Mouse (Mus musculus) midbrain, embryonic 12.5 days (tissue): ENCODE results near the gene Samsn1. TPM values are rescaled to one million over a fixed set of nuclear protein-coding genes. Genes with fewer than 3 reads are reported as not detected.

Experiments
- ATAC-seq: fragments of 200-750 bp; cut with Nextera tagmentation; 2 replicates; pipeline ENCODE4 v1.8.0; 2017; ENCODE audit warnings: low read depth, moderate TSS enrichment, moderate library complexity; ENCODE audit not compliant: low FRiP score
- H3K27ac ChIP-seq: fragments of 300-500 bp; sonication (generic); replicated peaks from 2 replicates; pipeline ENCODE4 v1.5.1; 2016; ENCODE audit warnings: mild to moderate bottlenecking
- H3K27me3 ChIP-seq: fragments of 300-500 bp; sonication (generic); 2 replicates; pipeline ENCODE4 v1.6.1; 2016; ENCODE audit warnings: mild to moderate bottlenecking
- H3K36me3 ChIP-seq: fragments of 300-500 bp; sonication (generic); 2 replicates; pipeline ENCODE4 v1.6.1; 2016
- H3K4me1 ChIP-seq: fragments of 300-500 bp; sonication (generic); 2 replicates; pipeline ENCODE4 v1.6.1; 2016
- H3K4me2 ChIP-seq: fragments of 300-500 bp; sonication (generic); replicated peaks from 2 replicates; pipeline ENCODE4 v1.6.1; 2016; ENCODE audit warnings: mild to moderate bottlenecking, moderate library complexity
- H3K4me3 ChIP-seq: fragments of 300-500 bp; sonication (generic); 2 replicates; pipeline ENCODE4 v1.5.1; 2016; ENCODE audit warnings: mild to moderate bottlenecking
- H3K9ac ChIP-seq: fragments of 300-500 bp; sonication (generic); replicated peaks from 2 replicates; pipeline ENCODE4 v1.6.1; 2016; ENCODE audit warnings: mild to moderate bottlenecking, moderate library complexity
- H3K9me3 ChIP-seq: fragments of 300-500 bp; sonication (generic); 2 replicates; pipeline ENCODE4 v1.6.1; 2016; ENCODE audit warnings: mild to moderate bottlenecking
- WGBS: fragments of 180-500 bp; shearing (Covaris S2); methylation state at CpG from one replicate; pipeline ENCODE4 v1.1.7; 2016; 5-methylcytosine and 5-hydroxymethylcytosine counted together
- polyA plus RNA-seq: library from polyadenylated mRNA; unstranded; fragments of >200 nt; fragmentation: Nextera tagmentation; extraction: Ambion mirVana; gene quantifications from 2 replicates; pipeline ENCODE4 v1.2.1, GENCODE M21; 2016

The Samsn1 gene
- 1.2 and 1.3 TPM in 2 replicates for polyA plus RNA-seq

GRCm38 (mm10) chr16:76022181-76022580, at the start of gene Samsn1:
Gene Samsn1, minus strand, starts transcription at chr16:76022281.
- H3K4me3 ChIP-seq = no peak within 1 kb of the TSS

GRCm38 (mm10) chr16:76066082-76066635, 44.1 kb upstream of the Samsn1 start:
- Histone ChIP-seq H3K9ac (no peak overlapping the region), H3K9me3 (no peaks in the 10 kb centered on the region), H3K27me3 (no peaks in the 10 kb centered on the region), H3K36me3 (no peaks in the 10 kb centered on the region), H3K4me2 (no peak overlapping the region), H3K4me1 (no peaks in the 10 kb centered on the region), H3K27ac (no peak overlapping the region), H3K4me3 (no peak overlapping the region)
- ATAC-seq = no peak
- 93% methylated on average over 14 of the region's 14 CpGs for WGBS

More at GRCm38 (mm10) chr16:76022181-76022580, at the start of gene Samsn1:
- Histone ChIP-seq H3K36me3 (no peaks in the 10 kb centered on the region), H3K9ac (no peak within 1 kb of the TSS), H3K27me3 (no peaks in the 10 kb centered on the region), H3K27ac (no peak within 1 kb of the TSS), H3K9me3 (no peaks in the 10 kb centered on the region), H3K4me2 (no peak within 1 kb of the TSS), H3K4me1 (no peaks in the 10 kb centered on the region)
- ATAC-seq = no peak
- 74% methylated on average over 7 of the region's 7 CpGs for WGBS

GRCm38 (mm10) chr16:76054976-76055375, 32.9 kb upstream of the Samsn1 start:
- no peak for ATAC-seq
- H3K36me3 ChIP-seq = no peaks in the 10 kb centered on the region
- 92% methylated on average over 7 of the region's 7 CpGs for WGBS
- 0 out of 2 replicates have a peak, but pooled peaks cover 2% of the 10 kb centered on the region for H3K9me3 ChIP-seq
- no peak overlapping the region for H3K27ac ChIP-seq
- no peaks in the 10 kb centered on the region for H3K27me3 ChIP-seq
- no peaks in the 10 kb centered on the region for H3K4me1 ChIP-seq
- H3K9ac ChIP-seq = no peak overlapping the region
- no peak overlapping the region for H3K4me3 ChIP-seq
- no peak overlapping the region for H3K4me2 ChIP-seq

GRCm38 (mm10) chr16:76054079-76054478, 32.0 kb upstream of the Samsn1 start:
- Histone ChIP-seq H3K27me3 (no peaks in the 10 kb centered on the region), H3K36me3 (no peaks in the 10 kb centered on the region), H3K9me3 (0 out of 2 replicates have a peak, but pooled peaks cover 2% of the 10 kb centered on the region), H3K4me1 (no peaks in the 10 kb centered on the region), H3K4me2 (no peak overlapping the region), H3K27ac (no peak overlapping the region), H3K9ac (no peak overlapping the region), H3K4me3 (no peak overlapping the region)
- ATAC-seq = no peak
- WGBS = 85% methylated on average over 4 of the region's 4 CpGs

GRCm38 (mm10) chr16:76053537-76053936, 31.5 kb upstream of the Samsn1 start:
- H3K9ac ChIP-seq = no peak overlapping the region
- 95% methylated on average over 8 of the region's 8 CpGs for WGBS
- H3K36me3 ChIP-seq = no peaks in the 10 kb centered on the region
- no peaks in the 10 kb centered on the region for H3K4me1 ChIP-seq
- no peak overlapping the region for H3K27ac ChIP-seq
- H3K4me2 ChIP-seq = no peak overlapping the region
- no peaks in the 10 kb centered on the region for H3K27me3 ChIP-seq
- no peak for ATAC-seq
- no peak overlapping the region for H3K4me3 ChIP-seq
- 0 out of 2 replicates have a peak, but pooled peaks cover 2% of the 10 kb centered on the region for H3K9me3 ChIP-seq

- ATAC-seq = no peak
- Histone ChIP-seq H3K4me3 (no peak overlapping the region), H3K36me3 (no peaks in the 10 kb centered on the region), H3K4me1 (no peaks in the 10 kb centered on the region), H3K27me3 (no peaks in the 10 kb centered on the region), H3K9ac (no peak overlapping the region), H3K27ac (no peak overlapping the region), H3K9me3 (no peaks in the 10 kb centered on the region), H3K4me2 (no peak overlapping the region)
- 78% methylated on average over 3 of the region's 3 CpGs for WGBS
These were observed 25.0 kb upstream of the Samsn1 start for GRCm38 (mm10) chr16:76047066-76047465.

GRCm38 (mm10) chr16:76040319-76040945, 18.4 kb upstream of the Samsn1 start:
- no peaks in the 10 kb centered on the region for H3K9me3 ChIP-seq
- WGBS = 87% methylated on average over 6 of the region's 6 CpGs

GRCm38 (mm10) chr16:76019164-76019563, 2.9 kb downstream of the Samsn1 start:
- WGBS = 60% methylated on average over 1 of the region's 1 CpGs

More at GRCm38 (mm10) chr16:76040319-76040945, 18.4 kb upstream of the Samsn1 start:
- H3K4me1 ChIP-seq = no peaks in the 10 kb centered on the region
- H3K27me3 ChIP-seq = no peaks in the 10 kb centered on the region
- H3K4me3 ChIP-seq = no peak overlapping the region
- ATAC-seq = no peak
- H3K36me3 ChIP-seq = no peaks in the 10 kb centered on the region
- H3K4me2 ChIP-seq = no peak overlapping the region
- no peak overlapping the region for H3K27ac ChIP-seq
- no peak overlapping the region for H3K9ac ChIP-seq

GRCm38 (mm10) chr16:76003812-76004389, 18.2 kb downstream of the Samsn1 start:
- no peaks in the 10 kb centered on the region for H3K36me3 ChIP-seq
- no peak overlapping the region for H3K4me3 ChIP-seq
- H3K27ac ChIP-seq = no peak overlapping the region
- H3K9me3 ChIP-seq = no peaks in the 10 kb centered on the region
- no peaks in the 10 kb centered on the region for H3K27me3 ChIP-seq
- H3K4me1 ChIP-seq = no peaks in the 10 kb centered on the region
- no peak for ATAC-seq
- no peak overlapping the region for H3K4me2 ChIP-seq
- 90% methylated on average over 9 of the region's 9 CpGs for WGBS
- no peak overlapping the region for H3K9ac ChIP-seq

More at GRCm38 (mm10) chr16:76019164-76019563, 2.9 kb downstream of the Samsn1 start:
- Histone ChIP-seq H3K4me3 (no peak overlapping the region), H3K36me3 (no peaks in the 10 kb centered on the region), H3K9ac (no peak overlapping the region), H3K4me1 (no peaks in the 10 kb centered on the region), H3K9me3 (no peaks in the 10 kb centered on the region), H3K4me2 (no peak overlapping the region), H3K27me3 (no peaks in the 10 kb centered on the region), H3K27ac (no peak overlapping the region)
- no peak for ATAC-seq

GRCm38 (mm10) chr16:76002870-76003572, 19.1 kb downstream of the Samsn1 start:
- H3K27me3 ChIP-seq = no peaks in the 10 kb centered on the region
- H3K36me3 ChIP-seq = no peaks in the 10 kb centered on the region
- H3K9me3 ChIP-seq = no peaks in the 10 kb centered on the region
- no peak overlapping the region for H3K27ac ChIP-seq
- H3K4me1 ChIP-seq = no peaks in the 10 kb centered on the region
- H3K4me2 ChIP-seq = no peak overlapping the region
- ATAC-seq = no peak
- H3K9ac ChIP-seq = no peak overlapping the region
- 91% methylated on average over 3 of the region's 3 CpGs for WGBS
- no peak overlapping the region for H3K4me3 ChIP-seq

GRCm38 (mm10) chr16:76002287-76002686, 19.8 kb downstream of the Samsn1 start:
- ATAC-seq = no peak
- no peak overlapping the region for H3K27ac ChIP-seq
- H3K27me3 ChIP-seq = no peaks in the 10 kb centered on the region
- 87% methylated on average over 12 of the region's 12 CpGs for WGBS
- H3K4me3 ChIP-seq = no peak overlapping the region
- H3K9ac ChIP-seq = no peak overlapping the region
- H3K4me2 ChIP-seq = no peak overlapping the region
- no peaks in the 10 kb centered on the region for H3K4me1 ChIP-seq
- H3K36me3 ChIP-seq = no peaks in the 10 kb centered on the region
- H3K9me3 ChIP-seq = no peaks in the 10 kb centered on the region

- WGBS = 76% methylated on average over 6 of the region's 6 CpGs
- Histone ChIP-seq H3K4me3 (no peak overlapping the region), H3K27ac (no peak overlapping the region), H3K4me2 (no peak overlapping the region), H3K9me3 (no peaks in the 10 kb centered on the region), H3K9ac (no peak overlapping the region), H3K4me1 (no peaks in the 10 kb centered on the region), H3K27me3 (no peaks in the 10 kb centered on the region), H3K36me3 (no peaks in the 10 kb centered on the region)
- no peak for ATAC-seq
These were observed 20.3 kb downstream of the Samsn1 start for GRCm38 (mm10) chr16:76001788-76002187.
